Mouse (Mus musculus): ENCODE results near the gene Spin4. TPM values are rescaled to one million over a fixed set of nuclear protein-coding genes. Genes with fewer than 3 reads are reported as not detected.

Gene Spin4
- polyA plus RNA-seq (2012; rRNA removed), result 0.82 and 0.92 TPM in 2 replicates

DNA sequence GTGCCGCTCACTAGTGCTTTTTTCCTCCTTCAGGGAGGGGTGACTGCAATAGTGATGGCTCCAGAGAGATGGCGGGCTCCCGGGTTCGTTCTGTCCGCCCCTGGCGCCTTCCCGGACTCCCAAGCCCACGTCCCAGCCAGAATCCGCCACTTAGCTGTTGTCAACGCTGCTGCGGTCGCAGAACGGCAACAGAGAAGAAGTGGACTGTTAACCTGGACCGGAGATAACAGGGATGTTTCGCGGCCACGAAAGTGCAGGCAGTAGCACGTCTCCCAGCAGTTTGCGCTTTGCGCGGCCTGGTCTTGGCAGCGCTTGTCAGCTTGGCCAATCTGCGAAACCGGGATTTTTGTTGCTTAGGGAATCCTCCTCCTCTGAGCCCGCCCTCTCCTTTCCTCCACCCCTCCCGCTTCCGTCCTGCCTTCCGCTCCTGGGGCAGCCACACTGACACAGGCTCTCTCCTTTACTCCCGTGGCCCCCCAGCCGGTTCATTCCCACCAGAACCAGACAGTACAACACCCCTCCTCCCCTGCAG lies at the start of gene Spin4:
Gene Spin4, minus strand, starts transcription at position 322 of the 532 bp plus-strand sequence.
- DNase-seq (ENCODE audit: low read depth), result no peak

DNA sequence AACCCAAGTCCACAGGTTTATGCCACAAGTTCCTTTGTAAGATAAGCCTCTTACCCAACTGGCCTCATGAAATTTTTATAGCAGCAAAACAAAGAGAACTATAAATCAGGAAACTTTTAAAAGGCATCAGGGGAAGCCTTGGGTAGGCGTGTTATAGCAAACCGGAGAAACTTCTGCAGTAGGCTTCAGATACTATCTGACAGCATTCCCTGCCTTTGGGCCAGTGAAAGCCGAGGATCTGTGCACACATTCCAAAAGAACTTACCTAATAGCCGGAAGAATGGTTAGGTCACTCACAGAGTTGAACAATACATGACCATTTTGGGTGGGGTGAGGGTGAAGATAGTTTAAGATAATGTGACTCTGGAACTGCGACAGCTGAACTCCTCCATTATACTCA lies 1.4 kb upstream of the Spin4 start:
- DNase-seq (ENCODE audit: low read depth), result peak; percentile 50

DNA sequence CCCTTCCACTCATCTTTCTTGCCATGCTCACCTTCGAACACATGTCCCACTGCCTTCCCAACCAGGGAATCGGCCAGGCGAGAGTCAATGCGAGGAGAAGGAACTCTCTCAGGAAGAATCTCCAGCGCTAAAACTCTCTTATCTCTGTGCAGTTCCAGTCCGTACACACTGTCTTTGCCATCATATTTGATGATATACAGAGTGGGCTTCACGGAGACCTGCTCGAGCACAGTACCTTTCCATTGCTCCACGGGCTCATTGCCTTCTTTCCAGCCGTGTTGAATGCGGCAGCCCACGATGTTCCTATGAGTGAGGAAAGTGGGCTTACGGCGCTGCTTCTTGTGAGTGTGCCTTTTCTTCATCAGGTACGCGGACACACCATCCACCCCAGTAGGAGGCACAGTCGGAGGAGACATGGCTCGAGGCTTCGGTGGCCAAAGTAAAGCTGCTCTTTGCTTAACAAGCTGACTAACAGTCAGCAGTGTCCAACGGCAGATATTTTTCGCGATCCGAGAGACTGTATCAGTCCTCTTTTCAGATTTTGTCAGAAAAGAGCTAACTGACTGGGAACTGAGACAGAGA lies 612 bp downstream of the Spin4 start:
- DNase-seq (ENCODE audit: low read depth), result no peak

DNA sequence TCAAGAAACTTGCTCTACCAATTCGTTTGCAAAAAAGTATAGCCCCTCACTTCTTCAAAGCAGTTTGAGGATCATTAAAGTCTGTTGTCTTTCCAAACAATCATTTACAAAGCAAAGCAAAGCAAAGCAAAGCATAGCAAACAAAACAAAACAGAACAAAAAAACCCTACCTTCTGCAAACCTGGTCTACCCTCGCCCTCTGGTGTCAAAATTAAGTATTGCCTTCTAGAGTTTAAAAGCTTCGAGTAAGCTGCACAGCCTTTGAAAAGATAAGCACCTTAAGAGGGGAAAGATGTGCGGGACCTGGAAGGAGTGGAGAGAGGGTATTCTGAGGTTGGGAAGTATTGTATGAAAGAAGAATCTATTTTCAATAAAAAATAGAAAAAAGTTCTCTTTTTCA lies 14.4 kb downstream of the Spin4 start:
- DNase-seq (ENCODE audit: low read depth), result no peak

DNA sequence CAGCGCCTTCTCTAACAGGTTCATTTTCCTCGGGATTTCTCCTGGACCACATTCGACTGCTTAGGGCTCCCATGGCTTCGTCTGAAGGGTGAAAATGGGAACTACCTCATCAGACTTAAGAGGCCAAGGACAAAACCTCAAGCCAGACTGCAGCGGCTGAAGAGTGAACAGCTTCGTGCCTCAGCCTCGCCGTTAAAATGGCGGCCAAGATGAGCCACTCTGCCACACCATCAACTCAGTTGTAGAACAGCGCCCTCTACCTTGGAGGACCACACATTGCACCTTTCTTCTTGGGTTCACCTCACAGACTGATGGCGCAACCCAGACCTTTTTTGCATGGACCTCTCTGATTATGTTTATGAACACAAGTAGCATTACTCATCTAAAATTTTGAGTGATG lies 27.6 kb downstream of the Spin4 start:
- DNase-seq (ENCODE audit: low read depth), result no peak

DNA sequence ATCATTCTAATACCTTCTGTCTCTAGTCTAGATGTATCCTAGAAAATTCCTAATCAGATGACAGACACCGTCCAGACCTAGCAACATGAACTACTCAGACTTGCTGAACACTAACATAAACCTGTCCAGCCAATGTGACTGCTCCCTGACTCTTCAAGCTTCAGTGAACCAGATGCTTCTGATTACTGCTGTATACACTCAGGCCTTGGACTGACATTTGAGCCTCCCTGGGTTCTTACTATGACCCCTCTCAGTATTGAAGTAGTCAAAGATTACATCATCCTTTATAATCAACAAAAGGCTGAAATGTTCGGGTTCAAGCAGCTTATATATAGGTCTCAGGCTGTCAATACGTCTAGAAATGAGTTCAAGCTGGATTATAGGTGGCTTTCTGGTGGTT lies 32.4 kb downstream of the Spin4 start:
- no peak for DNase-seq (ENCODE audit: low read depth)

DNA sequence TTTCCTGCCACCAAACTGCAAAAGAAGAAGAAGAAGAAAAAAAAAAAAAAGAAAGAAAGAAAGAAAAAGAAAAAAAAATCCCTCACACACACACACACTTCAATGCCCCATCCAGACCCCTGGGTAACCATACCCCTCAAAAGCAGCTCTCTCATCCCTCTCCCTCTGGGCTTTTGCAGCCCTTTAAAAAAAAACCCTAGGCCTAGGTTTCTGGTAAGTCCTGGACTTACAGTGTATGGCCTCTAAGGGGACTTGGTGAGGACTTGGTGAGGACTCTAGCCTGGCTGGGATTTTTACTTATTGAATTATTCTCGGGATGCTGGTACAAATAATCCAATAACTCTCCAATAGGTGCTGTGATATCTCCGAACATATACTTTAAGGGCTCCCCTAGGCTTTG lies 35.6 kb downstream of the Spin4 start:
- DNase-seq (ENCODE audit: low read depth), result no peak

DNA sequence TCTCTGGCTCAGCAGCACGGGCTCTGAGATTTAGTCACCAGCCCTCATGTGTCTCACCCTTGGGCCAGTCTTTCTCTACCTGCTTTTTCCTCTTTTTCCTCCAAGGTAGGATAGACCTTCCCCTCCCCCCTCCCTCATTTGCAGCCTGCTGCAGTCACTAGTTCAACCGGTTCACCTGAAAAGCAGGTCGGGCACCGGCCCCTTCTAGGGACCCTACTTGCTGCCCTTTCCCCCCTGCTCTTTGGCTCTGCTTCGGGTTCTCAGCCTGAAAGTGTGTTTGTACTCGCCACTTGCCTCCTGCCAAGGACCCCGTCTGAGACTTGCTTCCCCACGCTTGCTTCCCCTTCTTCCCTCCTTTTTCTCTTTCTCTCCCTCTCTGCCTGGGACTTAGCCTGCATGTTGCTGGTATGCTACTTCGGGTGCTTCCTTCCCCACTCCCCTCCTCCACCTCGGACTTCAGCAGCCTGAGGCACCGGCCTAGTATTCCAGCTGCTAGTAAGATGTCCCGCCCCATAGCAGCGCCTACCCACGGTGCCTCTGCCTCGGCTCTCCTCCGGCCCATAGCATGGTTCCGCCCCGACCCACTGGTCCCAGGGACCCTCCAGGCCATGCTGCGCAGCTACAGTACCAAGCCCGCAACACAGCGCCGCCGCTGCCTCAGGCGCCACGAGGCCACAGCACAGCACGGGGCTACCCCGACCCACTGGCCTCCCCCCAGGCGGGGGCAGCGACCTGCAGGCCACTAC lies 36.2 kb downstream of the Spin4 start:
- no peak for DNase-seq (ENCODE audit: low read depth)

Other genes with a start within 250 kb of the Spin4 start
- gene Arhgef9, start 170.2 kb upstream of the Spin4 start, polyA plus RNA-seq (2012; rRNA removed), result 3.4 and 5.1 TPM in 2 replicates